Mouse (Mus musculus): ENCODE measurements around the gene Unk. TPM values are rescaled to one million over a fixed set of nuclear protein-coding genes. Genes with fewer than 3 reads are reported as not detected.

Gene Unk
- total and polyA plus RNA-seq, 3 experiments = 21.7 to 42.3 TPM; not detected in 1

DNA sequence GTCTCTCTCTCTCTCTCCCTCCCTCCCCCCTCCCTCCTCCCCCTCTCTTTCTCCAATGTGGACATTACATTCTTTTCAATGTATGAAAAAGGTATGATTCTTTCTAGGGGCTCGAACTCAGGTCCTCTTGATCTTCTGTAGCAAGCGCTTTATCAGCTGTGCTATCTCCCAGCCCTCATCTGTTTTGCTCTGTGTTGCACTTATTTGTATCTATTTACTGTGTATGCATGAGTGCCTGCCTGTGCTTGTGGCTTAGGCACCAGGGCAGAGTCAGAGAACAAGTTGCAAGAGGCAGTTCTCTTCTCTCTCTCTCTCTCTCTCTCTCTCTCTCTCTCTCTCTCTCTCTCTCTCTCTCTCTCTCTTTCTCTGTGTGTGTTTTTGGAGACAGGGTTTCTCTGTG is 74.9 kb downstream of the Unk start:
- Histone ChIP-seq H3K9ac (ENCODE audit: control insufficient read depth, low read depth, low read length, poor library complexity, severe bottlenecking) (no peak overlapping the region), H3K4me1 (ENCODE audit: control insufficient read depth in 1 of 2, insufficient read depth in 2 of 2, low read length in 2 of 2) (peaks cover 9 to 16% of the 10 kb centered on the region in 2 experiments), H3K27ac (ENCODE audit: control insufficient read depth, low read depth, low read length) (no peak overlapping the region), H3K4me3 (ENCODE audit: control insufficient read depth in 1 of 2, insufficient read depth in 1 of 2, low read depth in 2 of 2, low read length in 2 of 2) (no peak overlapping the region), H3K27me3 (ENCODE audit: control insufficient read depth in 1 of 2, insufficient read depth in 2 of 2, low read length in 2 of 2) (no peaks in the 10 kb centered on the region), H3K9me3 (replicated peaks; ENCODE audit: insufficient read depth, low read length) (no peaks in the 10 kb centered on the region), H3K79me2 (ENCODE audit: control insufficient read depth, insufficient read depth, low read length, poor library complexity) (no peaks in the 10 kb centered on the region), H3K36me3 (ENCODE audit: control insufficient read depth in 1 of 2, insufficient read depth in 2 of 2, low read length in 2 of 2) (peaks cover 0 to 12% of the 10 kb centered on the region in 2 experiments; a peak in 2 of 4 replicates)
- peak; percentile 90 for TF ChIP-seq TBP (IDR thresholded peaks at IDR 0.05; ENCODE audit: low read depth, low read length)
- TF ChIP-seq ZMIZ1 (IDR thresholded peaks at IDR 0.05; ENCODE audit: low read depth, low read length) = no peak
- no peak for TF ChIP-seq UBTF (IDR thresholded peaks at IDR 0.05; ENCODE audit: borderline replicate concordance, insufficient read depth, low read depth, low read length)
- no peak for TF ChIP-seq TCF12 (IDR thresholded peaks at IDR 0.05; ENCODE audit: low read depth, low read length)
- peak; percentile 36 for TF ChIP-seq GATA1 (IDR thresholded peaks at IDR 0.05; ENCODE audit: low read depth, low read length)
- no peak for TF ChIP-seq NRF1 (IDR thresholded peaks at IDR 0.05; ENCODE audit: insufficient read depth, low read depth, low read length, poor library complexity, severe bottlenecking)
- DNase-seq (ENCODE audit: low read depth, low spot score) = no peak

DNA sequence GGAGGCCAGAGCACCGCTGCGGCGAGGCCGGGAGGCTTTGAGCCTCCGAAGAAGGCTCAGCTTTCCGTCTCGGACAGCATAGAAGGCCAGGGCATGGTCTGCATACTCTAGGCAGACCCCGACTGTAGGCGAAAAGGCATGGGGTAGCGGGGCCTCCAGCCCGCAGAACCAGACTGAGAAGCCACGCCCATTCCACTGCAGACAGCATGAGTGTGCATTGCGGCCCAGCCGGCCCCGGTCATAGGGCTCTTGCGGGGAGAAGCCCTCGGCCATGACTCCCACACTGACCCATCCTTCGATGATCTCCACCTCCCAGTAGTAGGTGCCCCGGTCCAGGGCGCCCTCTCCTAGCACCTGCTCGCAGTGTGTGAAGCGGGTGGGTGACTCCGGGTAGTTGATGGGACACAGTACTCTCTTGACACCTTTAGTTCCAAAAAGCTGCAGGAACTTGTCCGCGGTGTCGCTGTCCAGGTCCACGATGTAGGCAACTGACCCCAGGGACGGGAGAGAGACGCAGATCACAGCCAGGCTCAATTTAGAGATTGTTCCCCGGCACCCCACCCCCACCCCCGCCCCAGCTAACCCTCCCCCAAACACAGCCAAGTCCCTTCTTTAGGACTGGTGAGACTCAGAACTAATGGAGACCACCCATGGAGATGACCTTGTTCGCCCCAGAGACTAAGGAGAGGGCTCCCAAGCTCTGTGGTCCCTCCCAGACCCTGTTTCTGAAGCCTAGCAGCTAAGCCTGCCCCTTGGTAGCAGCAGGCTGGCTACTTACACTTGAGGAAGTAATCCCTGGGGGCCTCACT is 76.2 kb downstream of the Unk start:
- H3K27me3 ChIP-seq (ENCODE audit: control insufficient read depth in 1 of 2, insufficient read depth in 2 of 2, low read length in 2 of 2) = no peaks in the 10 kb centered on the region
- H3K4me1 ChIP-seq (ENCODE audit: control insufficient read depth in 1 of 2, insufficient read depth in 2 of 2, low read length in 2 of 2) = peaks cover 9 to 10% of the 10 kb centered on the region in 2 experiments
- DNase-seq (ENCODE audit: low read depth, low spot score) = no peak
- H3K4me3 ChIP-seq (ENCODE audit: control insufficient read depth in 1 of 2, insufficient read depth in 1 of 2, low read depth in 2 of 2, low read length in 2 of 2) = no peak overlapping the region
- H3K27ac ChIP-seq (ENCODE audit: control insufficient read depth, low read depth, low read length) = no peak overlapping the region
- peaks cover 0 to 8% of the 10 kb centered on the region in 2 experiments; a peak in 2 of 4 replicates for H3K36me3 ChIP-seq (ENCODE audit: control insufficient read depth in 1 of 2, insufficient read depth in 2 of 2, low read length in 2 of 2)
- H3K9ac ChIP-seq (ENCODE audit: control insufficient read depth, low read depth, low read length, poor library complexity, severe bottlenecking) = no peak overlapping the region
- H3K9me3 ChIP-seq (replicated peaks; ENCODE audit: insufficient read depth, low read length) = no peaks in the 10 kb centered on the region
- TF ChIP-seq SMC3 (IDR thresholded peaks at IDR 0.05; ENCODE audit: low read depth, low read length) (no peak), TBP (IDR thresholded peaks at IDR 0.05; ENCODE audit: low read depth, low read length) (no peak), POLR2AphosphoS2 (IDR thresholded peaks at IDR 0.05; ENCODE audit: low read length) (no peak), TCF12 (IDR thresholded peaks at IDR 0.05; ENCODE audit: low read depth, low read length) (no peak), MXI1 (IDR thresholded peaks at IDR 0.05; ENCODE audit: low read depth, low read length) (no peak), POLR2AphosphoS5 (IDR thresholded peaks at IDR 0.05; ENCODE audit: borderline replicate concordance, low read depth, low read length) (no peak), MYC (IDR thresholded peaks at IDR 0.05; ENCODE audit: low read depth, low read length) (no peak), MAFK (IDR thresholded peaks at IDR 0.05; ENCODE audit: borderline replicate concordance, low read depth, low read length) (no peak), GABPA (IDR thresholded peaks at IDR 0.05; ENCODE audit: low read depth, low read length) (no peak), ZNF384 (IDR thresholded peaks at IDR 0.05; ENCODE audit: low read depth, low read length) (no peak), POLR2A (IDR thresholded peaks at IDR 0.05; ENCODE audit: control insufficient read depth in 1 of 2, insufficient read depth in 1 of 2, low read depth in 1 of 2, low read length in 2 of 2, poor library complexity in 1 of 2) (no peak), RCOR1 (IDR thresholded peaks at IDR 0.05; ENCODE audit: low read depth, low read length) (no peak), NELFE (IDR thresholded peaks at IDR 0.05; ENCODE audit: low read depth, low read length) (no peak)
- no peaks in the 10 kb centered on the region for H3K79me2 ChIP-seq (ENCODE audit: control insufficient read depth, insufficient read depth, low read length, poor library complexity)

Data from MEL (cell line).